Mouse (Mus musculus): ENCODE data around the gene Ggt1.

DNA sequence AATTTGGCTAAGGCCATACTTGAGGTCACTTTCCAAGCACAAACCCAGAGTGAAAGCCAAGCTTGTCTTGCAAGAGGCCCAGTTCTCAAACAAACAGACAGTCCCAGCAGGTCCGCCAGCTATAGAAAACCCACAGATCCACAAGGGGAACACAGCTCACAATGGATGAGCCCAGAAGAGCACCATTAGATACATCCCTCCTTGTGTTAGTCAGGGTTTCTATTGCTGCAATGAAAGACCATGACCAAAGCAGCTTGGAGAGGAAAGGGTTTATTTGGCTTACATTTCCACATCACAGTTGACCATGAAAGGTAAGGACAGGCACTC is 25.1 kb downstream of the Ggt1 start:
- TF ChIP-seq CTCF (IDR thresholded peaks at IDR 0.05; ENCODE audit: insufficient read depth, low read length) (no peak), POLR2A (IDR thresholded peaks at IDR 0.05; ENCODE audit: borderline replicate concordance, extremely low read depth, low read depth, low read length) (no peak)
